Mouse (Mus musculus) gastrocnemius, postnatal 25 days (tissue): ENCODE data around the gene Lclat1. TPM values are rescaled to one million over a fixed set of nuclear protein-coding genes. Genes with fewer than 3 reads are reported as not detected.

ENCODE experiments used
- DNase-seq: peaks from one replicate; pipeline ENCODE4 v3.0.0; 2022
- total RNA-seq, 2 experiments: library from RNA; stranded (reverse); gene quantifications; 1 replicate in 1 of 2; 2 replicates in 1 of 2; pipeline ENCODE4 v1.2.3; 2021

The Lclat1 gene
- total RNA-seq, 2 experiments from 2014 or later: 12.6 to 14.9 TPM

- no peak for DNase-seq
These were observed 88.4 kb downstream of the Lclat1 start for GRCm38 (mm10) chr17:73196139-73196538.

DNA sequence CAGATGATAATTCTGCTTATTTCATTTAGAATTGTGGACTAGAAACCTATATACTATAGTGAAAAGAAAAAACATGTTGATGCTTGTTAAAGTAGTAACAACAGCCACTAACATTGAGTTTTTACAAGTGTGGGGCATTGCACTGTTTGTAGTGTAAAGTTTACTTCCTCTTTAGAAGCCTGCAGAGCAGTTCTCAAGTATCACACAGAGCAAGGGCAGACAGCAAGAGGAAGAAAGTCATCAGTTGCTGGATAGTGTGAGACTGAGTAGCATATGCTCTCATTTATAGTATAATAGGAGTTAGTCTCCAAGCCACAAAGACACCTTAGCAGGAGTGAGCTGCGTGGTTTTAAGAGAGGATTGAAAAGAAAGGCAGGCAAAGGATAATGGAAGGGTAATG lies 89.9 kb downstream of the Lclat1 start:
- no peak for DNase-seq

DNA sequence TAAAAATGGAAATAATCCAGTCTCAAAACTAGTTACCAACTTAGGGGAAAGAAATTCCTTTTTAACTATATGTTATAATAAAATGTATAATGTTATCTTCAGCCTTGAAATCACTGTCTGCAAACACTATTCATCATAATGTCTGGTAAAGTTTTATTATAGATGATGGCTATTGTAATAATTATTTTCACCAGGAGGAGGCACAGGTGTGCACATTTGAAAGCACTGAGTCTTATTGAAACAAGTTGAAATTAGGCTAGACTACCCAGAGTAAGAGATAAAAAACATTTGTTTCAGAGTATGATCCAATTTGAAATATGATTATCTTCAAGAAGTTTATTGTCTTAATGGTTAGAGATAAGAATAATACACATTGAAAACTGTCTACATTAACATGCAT lies 91.6 kb downstream of the Lclat1 start:
- no peak for DNase-seq

DNA sequence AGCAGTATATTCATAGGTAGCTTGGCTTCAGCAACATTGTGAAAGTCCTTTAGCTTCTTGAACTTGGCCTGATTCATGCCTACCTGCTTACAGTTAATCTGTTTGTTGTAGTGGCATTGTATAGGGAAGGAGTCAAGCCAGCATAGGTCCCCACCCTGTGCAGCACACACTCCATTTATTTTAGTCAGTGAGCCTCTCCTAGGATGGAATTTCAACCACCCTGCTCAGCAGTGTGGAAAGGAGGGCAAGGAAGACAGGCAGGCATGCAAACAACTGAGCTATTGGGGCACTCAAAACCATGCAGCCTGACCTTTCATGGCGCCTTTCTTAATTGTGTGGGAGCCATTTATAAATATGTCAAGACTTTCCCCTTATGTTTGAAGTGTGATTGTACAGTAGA lies 92.6 kb downstream of the Lclat1 start:
- no peak for DNase-seq

GRCm38 (mm10) chr17:73203642-73204332 lies 96.0 kb downstream of the Lclat1 start:
- DNase-seq: no peak

DNA sequence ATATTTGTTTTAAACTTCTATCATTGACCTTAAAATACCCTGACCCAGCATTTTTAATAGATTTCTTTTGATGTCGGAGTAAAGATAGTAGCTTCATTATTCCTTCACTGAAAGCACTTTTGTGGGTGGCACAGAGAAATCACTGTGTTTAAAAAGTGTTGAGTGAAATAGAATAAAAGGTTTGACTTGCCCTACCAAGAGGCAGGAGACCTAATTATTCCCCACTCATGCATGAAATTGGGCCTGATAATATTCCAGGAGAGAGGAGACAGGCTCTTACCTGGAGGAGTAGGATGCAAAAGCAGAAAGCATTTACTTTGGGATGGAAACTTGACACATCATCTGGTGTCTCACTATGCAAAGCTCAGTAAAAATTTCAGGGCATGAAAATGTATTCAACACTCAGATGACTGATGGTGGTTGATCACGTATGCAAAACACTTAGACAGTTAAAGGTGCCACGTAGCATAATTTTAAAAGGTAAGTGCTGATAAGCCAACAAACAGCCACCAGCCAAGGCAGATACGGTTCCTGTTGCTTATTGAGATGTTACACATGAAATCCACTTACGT lies 103.3 kb downstream of the Lclat1 start:
- no peak for DNase-seq

GRCm38 (mm10) chr17:73212754-73213153 lies 105.0 kb downstream of the Lclat1 start:
- DNase-seq: no peak

DNA sequence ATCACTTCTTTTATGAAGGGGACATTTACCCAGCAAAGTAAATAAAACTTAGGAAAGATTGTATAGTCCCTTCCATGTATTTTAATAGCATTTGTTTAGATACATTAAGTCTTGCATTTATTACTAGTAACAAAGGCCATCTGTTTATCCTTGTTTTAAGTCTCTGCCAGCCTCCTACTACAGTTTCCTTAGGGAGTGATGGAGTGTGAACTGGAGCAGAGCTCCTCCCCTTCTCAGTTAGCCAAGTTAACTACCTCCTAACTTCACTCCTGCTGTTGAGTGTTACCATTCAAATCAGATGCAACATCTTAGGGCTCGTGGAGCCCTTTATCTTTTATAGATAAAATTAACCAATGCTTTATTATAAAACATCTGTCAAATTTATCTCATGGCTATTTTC lies 105.4 kb downstream of the Lclat1 start:
- DNase-seq: no peak

GRCm38 (mm10) chr17:73213677-73214076 lies 105.9 kb downstream of the Lclat1 start:
- no peak for DNase-seq

DNA sequence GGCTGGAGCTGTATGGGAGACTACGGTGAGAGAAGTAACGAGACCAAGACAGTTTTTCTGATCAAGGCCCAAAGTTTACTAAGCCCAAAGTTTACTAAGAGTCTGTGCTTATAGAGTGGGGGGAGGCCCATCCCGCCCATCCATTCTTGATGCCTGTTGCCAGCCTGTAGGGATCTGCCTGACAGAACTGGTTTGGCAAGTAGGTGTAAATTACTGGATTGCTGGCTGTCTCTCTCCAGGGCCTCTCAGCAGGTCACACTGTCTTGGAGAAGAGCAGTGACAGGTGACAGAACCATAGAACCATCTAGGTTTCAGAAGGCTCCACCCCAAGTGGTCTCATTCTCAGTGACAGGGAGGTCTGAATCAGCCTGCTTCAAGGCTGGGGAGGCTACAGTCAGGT lies 109.5 kb downstream of the Lclat1 start:
- DNase-seq: no peak

- DNase-seq: no peak
These were observed 113.0 kb downstream of the Lclat1 start for GRCm38 (mm10) chr17:73220746-73221145.

- DNase-seq: no peak
These were observed 114.3 kb downstream of the Lclat1 start for GRCm38 (mm10) chr17:73222077-73222476.

- no peak for DNase-seq
These were observed 117.7 kb downstream of the Lclat1 start for GRCm38 (mm10) chr17:73225442-73225841.

DNA sequence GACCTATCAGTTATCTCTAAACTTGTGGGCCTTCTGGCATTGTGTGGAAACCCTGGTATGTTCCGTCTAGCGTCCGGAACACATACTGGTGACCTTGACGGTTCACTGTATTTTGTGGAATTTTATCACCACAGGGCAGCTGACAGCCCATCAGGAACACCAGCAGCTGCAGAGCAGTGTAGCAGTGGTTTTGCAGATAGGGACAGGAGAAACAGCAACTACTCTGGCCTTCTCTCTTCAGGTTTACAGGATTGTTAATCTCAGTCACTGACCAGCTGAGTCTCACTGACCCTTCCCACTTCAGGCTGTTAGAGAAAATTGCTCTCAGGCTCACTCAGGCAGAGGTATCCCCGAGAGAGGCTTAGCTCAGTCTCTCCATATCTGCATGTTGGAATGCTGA lies 118.2 kb downstream of the Lclat1 start:
- no peak for DNase-seq

- DNase-seq: no peak
These were observed 118.8 kb downstream of the Lclat1 start for GRCm38 (mm10) chr17:73226595-73226994.

- no peak for DNase-seq
These were observed 119.6 kb downstream of the Lclat1 start for GRCm38 (mm10) chr17:73227361-73227760.

DNA sequence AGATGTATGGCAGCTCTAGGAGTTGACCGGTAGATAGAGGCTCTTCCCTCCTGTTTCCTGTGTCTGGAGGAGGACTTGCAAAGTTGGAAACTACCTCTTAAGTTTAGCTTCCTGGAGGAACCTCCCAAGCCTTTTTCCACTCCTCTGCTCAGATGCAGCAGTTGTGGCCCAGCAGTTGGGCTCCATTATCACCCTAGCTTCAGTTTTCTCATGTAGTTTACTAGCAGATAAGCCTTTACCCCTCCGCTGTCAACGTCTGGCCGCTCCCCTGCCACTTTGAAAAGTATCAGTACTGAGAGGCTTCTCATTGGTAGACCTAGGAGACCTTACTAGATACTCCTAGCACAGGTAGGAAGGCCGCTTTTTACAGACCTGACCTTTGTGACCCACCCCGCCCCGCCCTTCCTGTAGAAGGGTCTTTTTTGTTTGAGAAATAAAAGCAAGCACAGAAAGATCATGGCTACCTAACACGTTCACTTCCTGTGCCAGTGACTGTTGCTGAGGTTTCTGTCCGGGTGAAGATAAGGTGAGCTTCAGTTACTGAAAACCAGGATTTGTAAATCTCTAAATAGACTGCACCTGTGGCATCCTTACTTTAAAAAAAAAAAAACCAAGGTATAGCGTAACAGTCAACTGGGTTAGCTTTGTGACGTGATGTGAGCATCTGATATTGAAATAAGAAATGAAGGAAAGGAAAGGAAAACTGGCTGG lies 121.8 kb downstream of the Lclat1 start:
- no peak for DNase-seq

DNA sequence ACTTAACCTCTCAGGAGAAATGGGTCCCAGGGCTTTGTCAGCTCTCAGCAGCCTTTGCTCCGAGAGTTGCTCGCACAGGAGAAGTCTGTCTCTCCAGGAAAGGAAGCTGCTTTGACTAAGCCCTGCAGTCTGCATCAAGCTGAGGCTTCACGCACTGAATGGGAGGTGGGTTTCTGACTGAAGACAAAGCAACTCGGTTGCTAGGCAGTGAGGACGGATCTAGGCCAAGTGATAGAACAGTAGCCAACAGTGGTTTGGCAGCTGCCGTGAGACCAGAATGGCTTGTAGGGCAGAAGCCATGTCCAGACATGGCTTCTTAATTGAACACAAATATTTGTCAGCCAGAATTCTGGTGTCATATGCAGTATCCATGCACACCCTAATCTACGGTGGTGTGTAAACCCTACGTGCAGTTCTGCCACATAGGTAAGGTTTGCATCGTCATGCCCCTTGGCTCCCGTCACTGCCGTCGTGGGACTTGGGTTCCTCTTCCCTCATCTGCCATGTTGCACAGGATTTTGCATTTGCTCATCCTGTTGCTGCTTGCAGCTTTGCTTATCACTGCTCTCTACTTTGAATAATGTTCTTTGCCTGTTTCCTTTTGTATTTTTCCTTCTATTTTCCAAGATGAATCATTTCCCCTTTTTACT lies 122.7 kb downstream of the Lclat1 start:
- no peak for DNase-seq

DNA sequence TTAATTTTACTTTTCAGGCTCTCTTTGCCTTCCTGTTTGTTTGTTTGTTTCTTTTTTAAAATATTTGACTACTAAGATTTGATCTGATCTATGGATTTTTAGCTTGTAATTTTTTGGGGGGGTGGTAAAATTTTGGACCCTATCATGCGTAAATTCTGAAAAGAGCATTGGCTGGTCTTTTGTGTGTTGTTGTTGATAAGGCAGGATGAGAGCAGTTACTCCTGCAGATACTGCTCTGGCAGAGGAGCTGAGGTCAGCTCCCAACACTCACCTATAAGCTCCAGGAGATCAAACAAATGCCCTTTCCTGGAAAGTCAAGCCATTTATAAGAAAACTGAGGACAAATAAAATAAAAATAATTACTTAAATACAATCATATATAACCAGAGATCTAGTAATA lies 123.6 kb downstream of the Lclat1 start:
- DNase-seq: no peak

DNA sequence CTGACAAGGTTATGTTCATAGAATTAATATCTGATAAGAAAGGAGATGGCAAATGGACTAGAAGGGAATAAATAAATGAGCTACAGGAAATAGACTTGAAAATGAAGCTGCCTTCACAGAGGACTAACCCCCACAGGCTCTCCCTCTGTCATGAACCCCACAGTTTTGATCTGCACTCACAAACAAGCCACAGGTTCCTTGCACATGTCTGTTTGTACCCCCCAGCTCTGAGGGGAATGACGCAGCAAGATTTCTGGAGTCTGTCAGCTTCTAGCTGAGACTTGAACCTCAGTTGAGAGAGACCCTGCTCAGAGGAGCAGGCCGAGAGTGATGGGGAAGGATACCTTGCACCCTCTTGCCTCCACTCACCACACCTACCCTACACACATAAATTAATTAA lies 124.8 kb downstream of the Lclat1 start:
- no peak for DNase-seq

DNA sequence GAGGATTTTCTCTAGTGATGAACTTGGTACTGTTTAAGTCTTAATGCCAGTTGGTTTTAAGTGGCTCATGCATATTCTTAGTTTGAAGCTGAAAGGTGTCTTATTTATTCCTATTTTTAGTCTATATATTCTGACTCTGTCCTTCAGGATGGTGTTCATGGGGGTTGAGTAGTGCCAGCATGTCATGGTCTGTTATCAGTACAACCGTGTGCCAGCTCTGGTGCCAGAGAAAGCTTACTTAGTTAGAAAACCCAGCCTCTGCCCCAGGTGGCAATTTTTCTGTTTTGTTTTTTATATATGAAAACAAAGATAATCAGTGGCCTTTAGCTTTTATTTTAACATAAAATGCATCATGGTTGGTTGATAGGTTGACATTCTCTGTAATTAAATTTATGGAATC lies 126.2 kb downstream of the Lclat1 start:
- DNase-seq: no peak

GRCm38 (mm10) chr17:73237178-73237853 lies 129.5 kb downstream of the Lclat1 start:
- no peak for DNase-seq

DNA sequence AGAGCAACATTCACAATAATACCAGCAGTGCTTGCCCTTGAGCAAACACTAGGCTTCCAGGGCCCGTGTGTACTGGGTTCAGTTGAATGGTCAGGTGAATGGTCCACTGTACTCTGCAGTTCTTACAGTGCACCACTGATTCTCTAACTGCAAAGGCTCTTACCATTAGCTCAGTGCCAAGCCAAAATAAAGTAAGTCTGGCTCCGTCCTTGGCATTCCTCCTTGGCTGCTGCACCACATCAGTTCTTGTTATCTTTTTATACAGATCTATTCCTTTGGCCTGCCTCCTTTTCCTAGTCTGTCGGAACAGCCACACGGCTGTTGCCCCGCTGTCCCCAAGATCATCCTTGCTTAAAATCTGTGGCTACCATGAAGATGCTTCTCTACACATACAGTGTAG lies 130.7 kb downstream of the Lclat1 start:
- DNase-seq: no peak
